Mouse (Mus musculus) liver, embryonic 14.5 days (tissue): ENCODE measurements around the gene Smg6. TPM values are rescaled to one million over a fixed set of nuclear protein-coding genes. Genes with fewer than 3 reads are reported as not detected.
"Not testable (repeated sequence)": the region's sequence is repeated elsewhere in the genome, so short reads cannot be mapped to it uniquely, and the experiment has no call there.

ENCODE experiments used
- ATAC-seq: fragments of 200-750 bp; cut with Nextera tagmentation; 2 replicates; pipeline ENCODE4 v1.8.0; 2017; ENCODE audit warnings: moderate number of reproducible peaks, mild to moderate bottlenecking, moderate library complexity; ENCODE audit not compliant: insufficient read depth
- DNase-seq, 3 experiments: peaks; one replicate each; pipeline ENCODE4 v3.0.0-alpha.2; 2012 to 2013; ENCODE audit warnings: low read depth in 3 of 3, low spot score in 3 of 3
- H3K27ac ChIP-seq: fragments of 300-500 bp; sonication (generic); 2 replicates; pipeline ENCODE4 v1.5.1; 2014; ENCODE audit warnings: moderate library complexity, mild to moderate bottlenecking, control low read depth, inconsistent platforms
- H3K27me3 ChIP-seq: fragments of 300-500 bp; sonication (generic); 2 replicates; pipeline ENCODE4 v1.6.1; 2014; ENCODE audit warnings: mild to moderate bottlenecking, low read length, moderate library complexity; ENCODE audit not compliant: control insufficient read depth, insufficient read depth
- H3K36me3 ChIP-seq: fragments of 300-500 bp; sonication (generic); replicated peaks from 2 replicates; pipeline ENCODE4 v1.6.1; 2014; ENCODE audit warnings: low read depth; ENCODE audit not compliant: control insufficient read depth, insufficient read depth
- H3K4me1 ChIP-seq, 2 experiments: fragments of 200-500 bp in 1 of 2; fragments of 300-500 bp in 1 of 2; sonication (generic) in 1 of 2; replicated peaks; 2 replicates each; pipeline ENCODE4 v1.6.1; 2012 to 2014; ENCODE audit warnings: antibody characterized with exemption in 1 of 2, inconsistent platforms in 1 of 2, low read length in 1 of 2; ENCODE audit not compliant: control insufficient read depth in 2 of 2, insufficient read depth in 2 of 2
- H3K4me2 ChIP-seq: fragments of 300-500 bp; sonication (generic); 2 replicates; pipeline ENCODE4 v1.6.1; 2014; ENCODE audit warnings: low read depth, mild to moderate bottlenecking, control low read depth, moderate library complexity
- H3K4me3 ChIP-seq, 2 experiments: fragments of 200-500 bp in 1 of 2; fragments of 300-500 bp in 1 of 2; sonication (generic) in 1 of 2; 2 replicates each; pipeline ENCODE4 v1.5.1; 2012 to 2014; ENCODE audit warnings: low read depth in 2 of 2, low read length in 2 of 2, mild to moderate bottlenecking in 2 of 2, control low read depth in 1 of 2, inconsistent platforms in 1 of 2, moderate library complexity in 1 of 2; ENCODE audit not compliant: insufficient read depth in 1 of 2
- H3K9ac ChIP-seq: fragments of 300-500 bp; sonication (generic); replicated peaks from 2 replicates; pipeline ENCODE4 v1.6.1; 2014; ENCODE audit warnings: mild to moderate bottlenecking, control low read depth, moderate library complexity
- H3K9me3 ChIP-seq: fragments of 300-500 bp; sonication (generic); 2 replicates; pipeline ENCODE4 v1.6.1; 2016; ENCODE audit warnings: low read length, mixed read lengths; ENCODE audit not compliant: control insufficient read depth
- CTCF ChIP-seq: IDR thresholded peaks from 2 replicates; pipeline ENCODE4 v1.5.1; 2016; ENCODE audit warnings: antibody characterized with exemption, low read depth, control low read depth
- EP300 ChIP-seq: IDR thresholded peaks from 2 replicates; pipeline ENCODE4 v1.6.1; 2016; ENCODE audit warnings: antibody characterized with exemption, low read depth
- WGBS: fragments of 180-500 bp; shearing (Covaris S2); extraction: QIAGEN DNeasy Blood & Tissue Kit; methylation state at CpG from one replicate; pipeline ENCODE4 v1.1.7; 2014; ENCODE audit not compliant: insufficient replicate concordance; 5-methylcytosine and 5-hydroxymethylcytosine counted together
- polyA plus RNA-seq, 2 experiments: library from polyadenylated mRNA; depleted of rRNA in 1 of 2; stranded (reverse) in 1 of 2; unstranded in 1 of 2; fragments of >200 nt; fragmentation: Nextera tagmentation in 1 of 2; extraction: Ambion mirVana in 1 of 2; gene quantifications; 2 replicates each; pipeline versions ENCODE4 v1.2.1 to v1.2.3; 2012 to 2014

Gene Smg6
- polyA plus RNA-seq, 2 experiments = 3.2 to 5.9 TPM

GRCm38 (mm10) chr11:75173095-75173798, 247.6 kb downstream of the Smg6 start:
- no peak overlapping the region for H3K27ac ChIP-seq
- H3K36me3 ChIP-seq = no peaks in the 10 kb centered on the region; the same call in 1 of the 2 replicates
- H3K9ac ChIP-seq = no peak overlapping the region
- no peak for TF ChIP-seq EP300
- no peak for TF ChIP-seq CTCF
- peaks cover 61% of the 10 kb centered on the region for H3K27me3 ChIP-seq
- peak; percentile 65 for ATAC-seq
- under 1% methylated on average over 71 of the region's 71 CpGs for WGBS
- no peaks in the 10 kb centered on the region for H3K9me3 ChIP-seq
- peaks cover 6 to 10% of the 10 kb centered on the region in 2 experiments for H3K4me1 ChIP-seq
- peak overlapping the region; percentile 50 to 66 for H3K4me3 ChIP-seq
- peak overlapping the region; percentile 78 for H3K4me2 ChIP-seq
- peak; percentile 43 to 67 (median 44) for DNase-seq

DNA sequence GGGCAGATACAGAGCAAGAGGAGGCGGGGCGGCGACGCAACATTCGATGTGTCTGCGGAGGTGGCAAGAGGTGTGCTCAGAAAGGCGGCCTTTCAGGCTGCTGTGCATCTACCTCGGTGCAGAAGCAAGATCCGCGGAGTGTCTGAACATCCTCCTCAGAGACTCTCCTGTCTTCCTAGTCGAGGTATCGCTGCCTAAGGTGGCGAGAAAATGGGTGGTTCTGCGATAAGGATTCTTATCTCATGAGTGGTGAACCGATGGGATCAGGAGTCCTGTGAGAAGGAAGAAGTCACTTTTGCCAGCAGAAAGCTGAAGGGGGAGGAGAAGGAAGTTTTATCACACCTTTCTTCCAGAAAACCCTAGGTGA, 248.2 kb downstream of the Smg6 start:
- TF ChIP-seq EP300 (no peak), CTCF (no peak)
- Histone ChIP-seq H3K36me3 (no peaks in the 10 kb centered on the region; the same call in 1 of the 2 replicates), H3K9ac (no peak overlapping the region), H3K4me3 (peak overlapping the region; percentile 50 to 66), H3K27me3 (peaks cover 55% of the 10 kb centered on the region), H3K9me3 (no peaks in the 10 kb centered on the region), H3K4me1 (peaks cover 6 to 10% of the 10 kb centered on the region in 2 experiments), H3K4me2 (peak overlapping the region; percentile 78), H3K27ac (no peak overlapping the region)
- ATAC-seq (no peak), DNase-seq (no peak)
- WGBS = 3% methylated on average over 15 of the region's 15 CpGs

- H3K27me3 ChIP-seq = peaks cover 47% of the 10 kb centered on the region
- not testable (repeated sequence) for ATAC-seq, H3K4me1 ChIP-seq, H3K9ac ChIP-seq, H3K4me2 ChIP-seq, H3K9me3 ChIP-seq, DNase-seq, H3K4me3 ChIP-seq, H3K36me3 ChIP-seq, H3K27ac ChIP-seq
- 47% methylated on average over 6 of the region's 6 CpGs for WGBS
Observed at GRCm38 (mm10) chr11:75174574-75174973, 249.0 kb downstream of the Smg6 start.

GRCm38 (mm10) chr11:75178011-75178410, 252.4 kb downstream of the Smg6 start:
- ATAC-seq (no peak), DNase-seq (no peak)
- no peaks in the 10 kb centered on the region for H3K9me3 ChIP-seq
- WGBS = 36% methylated on average over 12 of the region's 12 CpGs
- H3K4me3 ChIP-seq = peak overlapping the region; percentile 86 to 90
- peaks cover 6 to 10% of the 10 kb centered on the region in 2 experiments for H3K4me1 ChIP-seq
- TF ChIP-seq EP300 (no peak), CTCF (no peak)
- peak overlapping the region; percentile 87 for H3K4me2 ChIP-seq
- peak overlapping the region; percentile 82 for H3K9ac ChIP-seq
- H3K27ac ChIP-seq = 0 out of 2 replicates have a peak overlapping the region, but pooled peaks have one; percentile 24
- H3K36me3 ChIP-seq = peaks cover 3% of the 10 kb centered on the region; the same call in 1 of the 2 replicates
- H3K27me3 ChIP-seq = peaks cover 13% of the 10 kb centered on the region

DNA sequence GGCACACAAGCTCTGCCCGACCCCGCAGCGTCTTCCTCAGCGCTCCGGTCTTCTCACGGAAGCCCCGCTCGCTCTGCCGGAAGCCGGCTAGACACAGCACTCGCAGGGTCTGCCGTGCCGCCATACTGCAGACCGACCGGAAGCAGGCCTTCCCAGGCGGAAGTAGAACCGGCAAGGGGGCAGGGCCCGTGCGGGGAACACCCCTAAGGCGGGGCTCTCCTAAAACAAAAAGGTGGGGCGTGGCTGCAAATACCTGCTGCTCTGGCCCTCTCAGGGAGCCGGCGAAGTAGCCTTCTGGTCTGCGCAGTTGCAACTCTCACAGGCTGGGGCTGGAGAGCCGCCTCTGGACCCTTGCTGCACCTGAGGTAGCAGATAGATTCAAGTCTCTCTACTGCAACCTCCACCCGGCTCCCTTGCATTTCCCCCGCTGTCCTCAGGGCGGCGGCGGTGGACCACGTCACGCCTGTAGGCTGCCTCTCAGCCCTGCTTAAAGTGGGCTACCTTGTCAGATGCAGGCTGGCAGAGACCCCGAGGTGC, 253.1 kb downstream of the Smg6 start, which contains the start of gene Ovca2:
Ovca2 (minus strand) TSS at position 164 of the 537 bp plus-strand sequence.
- peak within 1 kb of the TSS; percentile 87 for H3K4me2 ChIP-seq
- peaks cover 3% of the 10 kb centered on the region; the same call in 1 of the 2 replicates for H3K36me3 ChIP-seq
- peaks cover 6% of the 10 kb centered on the region for H3K27me3 ChIP-seq
- peak; percentile 70 to 77 (median 77) for DNase-seq
- ATAC-seq = peak; percentile 92
- H3K9ac ChIP-seq = peak within 1 kb of the TSS; percentile 82
- peak; percentile 96 for TF ChIP-seq CTCF
- no peak for TF ChIP-seq EP300
- under 1% methylated on average over 33 of the region's 33 CpGs for WGBS
- no peaks in the 10 kb centered on the region for H3K9me3 ChIP-seq
- peak within 1 kb of the TSS; percentile 24; the same call in 1 of the 2 replicates for H3K27ac ChIP-seq
- peaks cover 6 to 7% of the 10 kb centered on the region in 2 experiments for H3K4me1 ChIP-seq
- H3K4me3 ChIP-seq = peak within 1 kb of the TSS; percentile 86 to 90
